Comparison of ENCODE assay signal across 17 mouse cellular contexts in the genomic region with DNA sequence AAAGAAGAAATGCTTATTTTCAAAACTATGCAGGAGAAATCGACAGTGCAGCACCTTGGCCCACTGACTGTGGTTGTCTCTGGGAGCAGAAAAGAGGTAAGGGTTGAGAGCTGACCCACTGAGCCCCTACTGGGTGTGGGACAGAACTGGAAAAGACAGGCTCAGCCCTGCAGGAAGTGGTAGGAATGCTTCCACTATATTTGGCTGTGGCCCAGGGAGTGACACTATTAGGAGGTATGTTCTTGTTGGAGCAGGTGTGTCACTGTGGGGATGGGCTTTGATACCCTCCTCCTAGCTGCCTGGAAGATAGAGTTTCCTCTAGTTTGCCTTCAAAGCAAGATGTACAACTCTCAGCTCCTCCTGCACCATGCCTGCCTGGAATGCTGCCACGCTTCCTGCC.
"Had no signal": no experiment of that assay in that cellular context is flagged by ENCODE, and none has a peak within 500 bp of the region (broad histone marks: within the 10 kb centered on the region; RNA-seq: fewer than 3 reads in every experiment).

No protein-coding gene starts in this region.

- H3K27ac ChIP-seq: liver, embryonic 13.5 days; lung, embryonic 15.5 days; midbrain, embryonic 12.5 days; neural tube, embryonic 13.5 days had no signal

- H3K27me3 ChIP-seq: liver, embryonic 13.5 days; lung, embryonic 15.5 days; midbrain, embryonic 12.5 days; neural tube, embryonic 13.5 days had no signal

- H3K9me3 ChIP-seq: liver, embryonic 13.5 days; lung, embryonic 15.5 days; midbrain, embryonic 12.5 days had no signal

- H3K4me2 ChIP-seq: liver, embryonic 13.5 days; lung, embryonic 15.5 days; midbrain, embryonic 12.5 days; neural tube, embryonic 13.5 days had no signal

- H3K36me3 ChIP-seq: liver, embryonic 13.5 days; lung, embryonic 15.5 days; midbrain, embryonic 12.5 days; neural tube, embryonic 13.5 days had no signal

- H3K4me1 ChIP-seq: liver, embryonic 13.5 days; midbrain, embryonic 12.5 days; neural tube, embryonic 13.5 days had no signal

- ATAC-seq: liver, postnatal 0 days; midbrain, embryonic 16.5 days had no signal

- DNase-seq: kidney, adult 18-20 months; kidney, postnatal 10 days; kidney, postnatal 4 days; left cerebral cortex, postnatal 4 days; liver, embryonic 13.5 days; liver, postnatal 0 days; lung, postnatal 14 days; retina, postnatal 1 day; right cerebral cortex, postnatal 4 days; spleen, adult 18-20 months; thymus, adult 18-20 months; thymus, postnatal 14 days had no signal

- H3K4me3 ChIP-seq: layer of hippocampus, adult 2 months; liver, embryonic 13.5 days; lung, embryonic 15.5 days; midbrain, embryonic 12.5 days; neural tube, embryonic 13.5 days had no signal

- H3K9ac ChIP-seq: liver, embryonic 13.5 days; liver, postnatal 0 days; lung, embryonic 15.5 days; midbrain, embryonic 12.5 days; neural tube, embryonic 13.5 days had no signal
